Mouse (Mus musculus) forebrain, postnatal 0 days (tissue): ENCODE measurements at regions not wholly inside any gene's neighbourhood (a gene's known extent, or its start where the extent isn't known, plus 50 kb on each side); places are given as distances from the start of the nearest gene placed in this dataset.

Experiments
- ATAC-seq: fragments of 200-750 bp; cut with Nextera tagmentation; 2 replicates; pipeline ENCODE4 v1.8.0; 2017; ENCODE audit warnings: mild to moderate bottlenecking, moderate library complexity
- DNase-seq: peaks from one replicate; pipeline ENCODE4 v3.0.0-alpha.2; 2015
- H3K27ac ChIP-seq: fragments of 300-500 bp; sonication (generic); 2 replicates; pipeline ENCODE4 v1.5.1; 2014; ENCODE audit warnings: low read depth, mild to moderate bottlenecking, antibody characterized with exemption, low read length, moderate library complexity, mixed read lengths
- H3K27me3 ChIP-seq: fragments of 300-500 bp; sonication (generic); 2 replicates; pipeline ENCODE4 v1.6.1; 2014; ENCODE audit warnings: mild to moderate bottlenecking, low read length, mixed read lengths; ENCODE audit not compliant: insufficient read depth
- H3K36me3 ChIP-seq: fragments of 300-500 bp; sonication (generic); 2 replicates; pipeline ENCODE4 v1.6.1; 2014; ENCODE audit warnings: mild to moderate bottlenecking, moderate library complexity; ENCODE audit not compliant: insufficient read depth
- H3K4me1 ChIP-seq: fragments of 300-500 bp; sonication (generic); 2 replicates; pipeline ENCODE4 v1.6.1; 2014; ENCODE audit warnings: antibody characterized with exemption; ENCODE audit not compliant: insufficient read depth
- H3K4me2 ChIP-seq: fragments of 300-500 bp; sonication (generic); 2 replicates; pipeline ENCODE4 v1.6.1; 2014; ENCODE audit warnings: low read depth, mild to moderate bottlenecking, moderate library complexity
- H3K4me3 ChIP-seq: fragments of 300-500 bp; sonication (generic); 2 replicates; pipeline ENCODE4 v1.5.1; 2014; ENCODE audit warnings: low read depth, low read length, mixed read lengths
- H3K9ac ChIP-seq: fragments of 300-500 bp; sonication (generic); 2 replicates; pipeline ENCODE4 v1.6.1; 2014; ENCODE audit warnings: mild to moderate bottlenecking
- H3K9me3 ChIP-seq: fragments of 300-500 bp; sonication (generic); 2 replicates; pipeline ENCODE4 v1.6.1; 2016; ENCODE audit warnings: low read length
- CTCF ChIP-seq: sonication (generic); IDR thresholded peaks from 2 replicates; pipeline ENCODE4 v1.5.1; 2016; ENCODE audit warnings: antibody characterized with exemption, control low read depth, low read depth
- WGBS: fragments of 180-500 bp; shearing (Covaris S2); extraction: QIAGEN DNeasy Blood & Tissue Kit; methylation state at CpG from one replicate; pipeline ENCODE4 v1.1.7; 2014; 5-methylcytosine and 5-hydroxymethylcytosine counted together

- no peak for DNase-seq
- no peaks in the 10 kb centered on the region for H3K27me3 ChIP-seq
- 92% methylated on average over 2 of the region's 2 CpGs for WGBS
- no peak overlapping the region for H3K4me2 ChIP-seq
- no peaks in the 10 kb centered on the region for H3K9me3 ChIP-seq
- no peak overlapping the region for H3K27ac ChIP-seq
- H3K9ac ChIP-seq: no peak overlapping the region
- no peak for ATAC-seq
- no peaks in the 10 kb centered on the region for H3K36me3 ChIP-seq
- H3K4me1 ChIP-seq: no peaks in the 10 kb centered on the region
- no peak for TF ChIP-seq CTCF
- no peak overlapping the region for H3K4me3 ChIP-seq
These were observed 539.6 kb downstream of the Adra2a start for GRCm38 (mm10) chr19:54583574-54583973.

- 52% methylated on average over 3 of the region's 3 CpGs for WGBS
- DNase-seq: no peak
- H3K9ac ChIP-seq: no peak overlapping the region
These were observed 540.8 kb downstream of the Adra2a start for GRCm38 (mm10) chr19:54584687-54585237.

GRCm38 (mm10) chr19:54585326-54585725 lies 541.4 kb downstream of the Adra2a start:
- no peaks in the 10 kb centered on the region for H3K36me3 ChIP-seq
- TF ChIP-seq CTCF: no peak
- ATAC-seq: no peak
- H3K4me1 ChIP-seq: no peaks in the 10 kb centered on the region
- no peaks in the 10 kb centered on the region for H3K27me3 ChIP-seq
- 46% methylated on average over 1 of the region's 1 CpGs for WGBS
- DNase-seq: no peak
- H3K4me2 ChIP-seq: no peak overlapping the region
- H3K9ac ChIP-seq: no peak overlapping the region
- no peak overlapping the region for H3K4me3 ChIP-seq
- H3K27ac ChIP-seq: no peak overlapping the region
- H3K9me3 ChIP-seq: no peaks in the 10 kb centered on the region

More at GRCm38 (mm10) chr19:54584687-54585237, 540.8 kb downstream of the Adra2a start:
- H3K27me3 ChIP-seq: no peaks in the 10 kb centered on the region
- H3K4me1 ChIP-seq: no peaks in the 10 kb centered on the region
- no peak for TF ChIP-seq CTCF
- no peak overlapping the region for H3K4me2 ChIP-seq
- H3K27ac ChIP-seq: no peak overlapping the region
- H3K9me3 ChIP-seq: no peaks in the 10 kb centered on the region
- H3K36me3 ChIP-seq: no peaks in the 10 kb centered on the region
- ATAC-seq: no peak
- H3K4me3 ChIP-seq: no peak overlapping the region

- Histone ChIP-seq H3K27ac (no peak overlapping the region), H3K36me3 (no peaks in the 10 kb centered on the region), H3K9me3 (no peaks in the 10 kb centered on the region), H3K4me1 (no peaks in the 10 kb centered on the region), H3K4me2 (no peak overlapping the region), H3K9ac (no peak overlapping the region), H3K4me3 (no peak overlapping the region), H3K27me3 (no peaks in the 10 kb centered on the region)
- WGBS: 83% methylated on average over 6 of the region's 6 CpGs
- no peak for TF ChIP-seq CTCF
- ATAC-seq (no peak), DNase-seq (no peak)
These were observed 523.7 kb downstream of the Gpam start for GRCm38 (mm10) chr19:54603345-54603744.

- H3K27ac ChIP-seq: no peak overlapping the region
- no peaks in the 10 kb centered on the region for H3K9me3 ChIP-seq
- TF ChIP-seq CTCF: no peak
- H3K4me3 ChIP-seq: no peak overlapping the region
- no peaks in the 10 kb centered on the region for H3K27me3 ChIP-seq
- ATAC-seq (no peak), DNase-seq (no peak)
- H3K9ac ChIP-seq: no peak overlapping the region
- H3K4me1 ChIP-seq: no peaks in the 10 kb centered on the region
- no peak overlapping the region for H3K4me2 ChIP-seq
- WGBS: 23% methylated on average over 1 of the region's 1 CpGs
- H3K36me3 ChIP-seq: no peaks in the 10 kb centered on the region
These were observed 521.7 kb downstream of the Gpam start for GRCm38 (mm10) chr19:54605346-54605745.

- Histone ChIP-seq H3K9ac (no peak overlapping the region), H3K27me3 (no peaks in the 10 kb centered on the region), H3K4me1 (no peaks in the 10 kb centered on the region), H3K4me2 (no peak overlapping the region), H3K9me3 (no peaks in the 10 kb centered on the region), H3K27ac (no peak overlapping the region), H3K36me3 (no peaks in the 10 kb centered on the region), H3K4me3 (no peak overlapping the region)
- TF ChIP-seq CTCF: no peak
- ATAC-seq (peak; percentile 40; the same call in 1 of the 2 replicates), DNase-seq (no peak)
- 37% methylated on average over 4 of the region's 4 CpGs for WGBS
These were observed 510.1 kb downstream of the Gpam start for GRCm38 (mm10) chr19:54616924-54617323.
